ENCODE assay signal across 21 mouse cellular contexts in genomic region chr11:47107661-47108060, GRCm38 (mm10).
A peak's percentile ranks its signal among the peaks of the same experiment; 100 is the strongest.
DNase-seq lines count a peak whose midpoint lies in the region; ATAC-seq and TF ChIP-seq lines count a peak whose summit lies in the region.
"Had no signal": no experiment of that assay in that cellular context is flagged by ENCODE, and none has a peak within 500 bp of the region (broad histone marks: within the 10 kb centered on the region; RNA-seq: fewer than 3 reads in every experiment).

No protein-coding gene starts in this region.

- no peak overlapping the region for H3K4me3 ChIP-seq in midbrain, embryonic 11.5 days (ENCODE audit: low read depth, low read length)
- H3K4me3 ChIP-seq in midbrain, embryonic 10.5 days, result no peak overlapping the region
- H3K4me3 ChIP-seq in kidney, adult 2 months (ENCODE audit: insufficient read depth, low read depth, low read length), result no peak overlapping the region

- H3K27ac ChIP-seq in midbrain, embryonic 11.5 days (ENCODE audit: low read depth, low read length), result no peak overlapping the region
- no peak overlapping the region for H3K27ac ChIP-seq in midbrain, embryonic 10.5 days (replicated peaks)
- no peak overlapping the region for H3K27ac ChIP-seq in kidney, adult 2 months (ENCODE audit: insufficient read depth, low read depth, low read length)

- H3K4me1 ChIP-seq in midbrain, embryonic 11.5 days (ENCODE audit: control insufficient read depth, insufficient read depth, low read length), result no peaks in the 10 kb centered on the region
- H3K4me1 ChIP-seq in midbrain, embryonic 10.5 days, result peaks cover 6% of the 10 kb centered on the region; the same call in 1 of the 2 replicates
- H3K4me1 ChIP-seq in kidney, adult 2 months (ENCODE audit: control insufficient read depth, insufficient read depth, low read length), result no peaks in the 10 kb centered on the region

- no peaks in the 10 kb centered on the region for H3K36me3 ChIP-seq in midbrain, embryonic 11.5 days (ENCODE audit: control insufficient read depth, insufficient read depth, low read length)
- H3K36me3 ChIP-seq in midbrain, embryonic 10.5 days, result no peaks in the 10 kb centered on the region
- H3K36me3 ChIP-seq in kidney, adult 2 months (ENCODE audit: control insufficient read depth, insufficient read depth, low read length), result no peaks in the 10 kb centered on the region
- H3K36me3 ChIP-seq: G1E had no signal

- TF ChIP-seq POLR2A in kidney, adult 2 months (IDR thresholded peaks at IDR 0.05; ENCODE audit: low read depth, low read length), result no peak

- no peaks in the 10 kb centered on the region for H3K27me3 ChIP-seq in midbrain, embryonic 11.5 days (ENCODE audit: control insufficient read depth, insufficient read depth, low read length)
- no peaks in the 10 kb centered on the region for H3K27me3 ChIP-seq in midbrain, embryonic 10.5 days (ENCODE audit: low read depth, poor library complexity, severe bottlenecking)
- H3K27me3 ChIP-seq in kidney, adult 2 months (replicated peaks; ENCODE audit: control insufficient read depth, insufficient read depth, low read length), result no peaks in the 10 kb centered on the region
- H3K27me3 ChIP-seq: CH12.LX, Patski had no signal

- TF ChIP-seq CTCF in kidney, adult 2 months (conservative IDR thresholded peaks at IDR 0.05; ENCODE audit: insufficient read depth, insufficient read length, low read depth, low read length), result no peak

- no peak overlapping the region for H3K4me2 ChIP-seq in midbrain, embryonic 11.5 days

- peak; percentile 67 for DNase-seq in midbrain, embryonic 11.5 days (ENCODE audit: low spot score, missing footprints)
- no peak for DNase-seq in midbrain, embryonic 10.5 days (ENCODE audit: low spot score)
- DNase-seq in retina, embryonic 14.5 days (ENCODE audit: low spot score), result peak; percentile 51
- DNase-seq in retina, postnatal 1 day, result peak; percentile 55
- DNase-seq in kidney, adult 2 months, result no peak
- no peak for DNase-seq in testis, postnatal 14 days (ENCODE audit: low spot score)
- DNase-seq: adrenal gland, adult 2 months; adrenal gland, adult 8-10 months; adrenal gland, postnatal 10 days; adrenal gland, postnatal 14 days; adrenal gland, postnatal 25 days; adrenal gland, postnatal 36 days; B cell, adult 2 months; cerebellum, adult 11 months; cerebellum, adult 11-12 months; cerebellum, adult 18-20 months had no signal

- WGBS in midbrain, embryonic 11.5 days, result 71% methylated on average over 2 of the region's 2 CpGs
- 83% methylated on average over 2 of the region's 2 CpGs for WGBS in midbrain, embryonic 10.5 days
- 96% methylated on average over 2 of the region's 2 CpGs for WGBS in kidney, adult 2 months

- ATAC-seq in midbrain, embryonic 11.5 days (ENCODE audit: low FRiP score), result no peak
- ATAC-seq: activated CD4-positive, CD25-positive, alpha-beta regulatory T cell, adult 4 months; CD4-positive, CD25-positive, alpha-beta regulatory T cell, adult 4 months; Patski had no signal

- H3K9me3 ChIP-seq in midbrain, embryonic 11.5 days (ENCODE audit: control insufficient read depth, low read length), result no peaks in the 10 kb centered on the region
- H3K9me3 ChIP-seq in midbrain, embryonic 10.5 days (replicated peaks), result no peaks in the 10 kb centered on the region
- H3K9me3 ChIP-seq: G1E had no signal

- H3K9ac ChIP-seq in midbrain, embryonic 11.5 days (ENCODE audit: low read length), result no peak overlapping the region

Comparison
In these comparisons a context has a peak if more than half of its experiments do, and no peak if none do; other contexts are left out.
1. DNase-seq: peak in midbrain, embryonic 11.5 days (single experiment), retina, embryonic 14.5 days (single experiment) and retina, postnatal 1 day (single experiment); none in midbrain, embryonic 10.5 days (single experiment), kidney, adult 2 months (single experiment) and testis, postnatal 14 days (single experiment).